Mouse (Mus musculus): ENCODE measurements around the gene Ofcc1.

GRCm38 (mm10) chr13:40364855-40365254 lies 3.6 kb upstream of the Ofcc1 start:
- TF ChIP-seq POLR2A (IDR thresholded peaks at IDR 0.05; ENCODE audit: control insufficient read depth, extremely low read depth, insufficient read depth, low read length, poor library complexity), result no peak
- no peak for TF ChIP-seq CTCF (IDR thresholded peaks at IDR 0.05; ENCODE audit: borderline replicate concordance, control insufficient read depth, extremely low read depth, insufficient read depth, low read length, poor library complexity)
